Mouse (Mus musculus) limb, embryonic 14.5 days (tissue): ENCODE measurements at regions not wholly inside any gene's neighbourhood (a gene's known extent, or its start where the extent isn't known, plus 50 kb on each side); places are given as distances from the start of the nearest gene placed in this dataset.

Experiments
- ATAC-seq: fragments of 200-750 bp; cut with Nextera tagmentation; 2 replicates; pipeline ENCODE4 v1.8.0; 2017; ENCODE audit warnings: low read depth, moderate number of reproducible peaks, moderate TSS enrichment; ENCODE audit not compliant: low FRiP score
- DNase-seq: peaks from one replicate; pipeline ENCODE4 v3.0.0-alpha.2; 2015; ENCODE audit warnings: low spot score
- H3K27ac ChIP-seq: fragments of 300-500 bp; sonication (generic); replicated peaks from 2 replicates; pipeline ENCODE4 v1.5.1; 2014; ENCODE audit warnings: low read depth, mild to moderate bottlenecking, low read length, moderate library complexity, mixed read lengths
- H3K27me3 ChIP-seq: fragments of 300-500 bp; sonication (generic); 2 replicates; pipeline ENCODE4 v1.6.1; 2014; ENCODE audit warnings: low read length, mixed read lengths; ENCODE audit not compliant: control insufficient read depth, insufficient read depth
- H3K36me3 ChIP-seq: fragments of 300-500 bp; sonication (generic); 2 replicates; pipeline ENCODE4 v1.6.1; 2014; ENCODE audit warnings: mild to moderate bottlenecking, low read length, moderate library complexity, mixed read lengths; ENCODE audit not compliant: control insufficient read depth, insufficient read depth
- H3K4me1 ChIP-seq: fragments of 300-500 bp; sonication (generic); 2 replicates; pipeline ENCODE4 v1.6.1; 2014; ENCODE audit warnings: antibody characterized with exemption, low read length, mixed read lengths; ENCODE audit not compliant: control insufficient read depth, insufficient read depth
- H3K4me2 ChIP-seq: fragments of 300-500 bp; sonication (generic); replicated peaks from 2 replicates; pipeline ENCODE4 v1.6.1; 2014; ENCODE audit warnings: low read depth, mild to moderate bottlenecking, low read length, moderate library complexity; ENCODE audit not compliant: severe bottlenecking
- H3K4me3 ChIP-seq: fragments of 300-500 bp; sonication (generic); replicated peaks from 2 replicates; pipeline ENCODE4 v1.5.1; 2014; ENCODE audit warnings: low read length
- H3K9ac ChIP-seq: fragments of 300-500 bp; sonication (generic); 2 replicates; pipeline ENCODE4 v1.6.1; 2014; ENCODE audit warnings: mild to moderate bottlenecking, low read depth, low read length, moderate library complexity; ENCODE audit not compliant: severe bottlenecking
- H3K9me3 ChIP-seq: fragments of 300-500 bp; sonication (generic); 2 replicates; pipeline ENCODE4 v1.6.1; 2016; ENCODE audit warnings: low read length; ENCODE audit not compliant: control insufficient read depth
- POLR2A ChIP-seq: fragments of 200-500 bp; IDR thresholded peaks from 2 replicates; pipeline ENCODE4 v1.8.0; 2012; ENCODE audit warnings: inconsistent platforms, mild to moderate bottlenecking, moderate library complexity, borderline replicate concordance; ENCODE audit not compliant: insufficient read depth, insufficient read length; ENCODE audit errors: extremely low read depth
- WGBS: fragments of 180-500 bp; shearing (Covaris S2); extraction: QIAGEN DNeasy Blood & Tissue Kit; methylation state at CpG from one replicate; pipeline ENCODE4 v1.1.7; 2014; 5-methylcytosine and 5-hydroxymethylcytosine counted together

DNA sequence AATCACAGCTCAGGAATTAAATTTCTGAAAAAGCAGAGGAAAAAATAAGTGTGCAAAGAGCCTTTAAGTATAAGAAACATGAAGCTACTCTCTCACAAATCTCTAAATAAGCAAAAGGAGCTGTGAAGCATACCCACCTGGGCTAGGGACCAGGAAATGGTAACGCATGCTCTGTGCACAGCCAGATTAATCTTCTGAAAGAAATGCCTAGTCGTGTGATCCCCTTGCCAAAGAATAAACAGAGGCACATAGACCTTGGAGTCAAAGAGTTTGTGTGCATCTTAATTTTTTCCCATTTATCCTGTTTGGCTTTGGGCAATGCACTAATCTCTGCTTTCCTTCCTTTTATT is 338.2 kb upstream of the Sel1l start:
- no peak for TF ChIP-seq POLR2A
- Histone ChIP-seq H3K9me3 (no peaks in the 10 kb centered on the region), H3K4me1 (no peaks in the 10 kb centered on the region), H3K4me2 (no peak overlapping the region), H3K9ac (no peak overlapping the region), H3K4me3 (no peak overlapping the region), H3K27ac (no peak overlapping the region), H3K27me3 (no peaks in the 10 kb centered on the region), H3K36me3 (no peaks in the 10 kb centered on the region)
- WGBS, result 92% methylated on average over 2 of the region's 2 CpGs
- ATAC-seq (no peak), DNase-seq (no peak)

DNA sequence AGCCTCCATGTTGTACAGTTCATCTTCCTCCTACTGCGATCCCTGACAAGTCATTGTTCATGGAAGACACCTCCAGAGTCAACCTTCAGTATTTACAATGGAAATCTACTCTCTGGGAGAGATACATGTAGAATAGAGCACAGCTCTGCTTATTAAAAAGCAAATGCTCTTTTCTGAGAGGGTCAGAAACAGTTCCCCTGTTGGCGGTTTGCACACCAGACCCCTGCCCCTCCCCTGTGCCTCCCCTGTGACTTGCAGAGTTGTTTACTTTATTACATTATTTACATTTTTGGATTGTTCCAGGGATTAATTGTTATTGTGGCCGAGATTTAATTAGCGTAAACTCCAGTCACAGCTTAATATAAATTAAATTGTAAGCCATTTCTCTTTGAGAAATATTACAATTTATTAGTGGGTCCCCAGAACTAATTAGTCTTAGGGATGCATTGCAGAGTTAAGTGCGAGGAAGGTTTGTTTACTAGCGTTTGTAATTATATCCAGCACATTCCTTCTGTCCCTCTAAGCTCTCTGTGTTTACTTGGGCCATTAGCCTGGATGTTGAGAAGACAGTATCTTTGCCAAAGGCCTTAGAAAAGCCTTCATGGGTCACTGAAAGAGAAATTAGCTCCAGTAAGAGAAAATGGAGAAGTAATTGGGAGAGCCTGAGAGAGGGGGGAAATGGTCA is 337.6 kb upstream of the Sel1l start:
- ATAC-seq, result no peak
- no peak overlapping the region for H3K27ac ChIP-seq
- H3K27me3 ChIP-seq, result no peaks in the 10 kb centered on the region
- no peak overlapping the region for H3K4me2 ChIP-seq
- H3K36me3 ChIP-seq, result no peaks in the 10 kb centered on the region
- no peaks in the 10 kb centered on the region for H3K9me3 ChIP-seq
- no peak overlapping the region for H3K9ac ChIP-seq
- no peak overlapping the region for H3K4me3 ChIP-seq
- WGBS, result 51% methylated on average over 6 of the region's 6 CpGs
- no peaks in the 10 kb centered on the region for H3K4me1 ChIP-seq
- no peak for DNase-seq
- TF ChIP-seq POLR2A, result no peak

- no peak for TF ChIP-seq POLR2A
- no peak overlapping the region for H3K27ac ChIP-seq
- H3K9ac ChIP-seq, result no peak overlapping the region
- ATAC-seq (peak; percentile 60), DNase-seq (peak; percentile 55)
- peaks cover 5% of the 10 kb centered on the region; the same call in 1 of the 2 replicates for H3K4me1 ChIP-seq
- 26% methylated on average over 5 of the region's 5 CpGs for WGBS
- H3K4me3 ChIP-seq, result no peak overlapping the region
- no peak overlapping the region for H3K4me2 ChIP-seq
- no peaks in the 10 kb centered on the region for H3K27me3 ChIP-seq
- no peaks in the 10 kb centered on the region for H3K36me3 ChIP-seq
- no peaks in the 10 kb centered on the region for H3K9me3 ChIP-seq
Observed at GRCm38 (mm10) chr12:92179292-92179691, 330.3 kb upstream of the Sel1l start.

DNA sequence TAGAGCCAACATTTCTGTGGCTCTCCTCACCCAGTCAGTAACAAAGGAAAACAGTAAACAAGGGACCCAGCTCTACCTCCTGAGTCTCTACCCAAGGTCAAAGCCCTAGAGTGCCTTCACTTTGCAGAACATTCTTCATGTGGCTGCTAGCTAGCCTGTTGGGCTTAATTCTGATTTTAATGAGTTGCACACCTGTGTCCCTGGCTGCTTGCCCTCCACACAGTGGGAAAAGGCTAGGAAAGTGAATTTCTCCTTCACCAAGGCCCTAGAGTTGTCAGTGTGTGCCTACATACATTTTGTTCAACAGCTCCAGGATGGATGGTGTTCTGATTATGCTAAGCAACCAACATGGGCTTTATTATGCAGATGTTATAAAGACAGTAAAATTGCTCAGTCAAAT is 307.8 kb upstream of the Sel1l start:
- Histone ChIP-seq H3K36me3 (no peaks in the 10 kb centered on the region), H3K4me2 (no peak overlapping the region), H3K27ac (no peak overlapping the region), H3K27me3 (no peaks in the 10 kb centered on the region), H3K9ac (no peak overlapping the region), H3K9me3 (no peaks in the 10 kb centered on the region), H3K4me1 (no peaks in the 10 kb centered on the region), H3K4me3 (no peak overlapping the region)
- no peak for TF ChIP-seq POLR2A
- no peak for DNase-seq
- peak; percentile 12; the same call in 1 of the 2 replicates for ATAC-seq

- Histone ChIP-seq H3K4me3 (no peak overlapping the region), H3K27ac (no peak overlapping the region), H3K9me3 (no peaks in the 10 kb centered on the region), H3K4me2 (no peak overlapping the region), H3K36me3 (no peaks in the 10 kb centered on the region), H3K4me1 (no peaks in the 10 kb centered on the region), H3K27me3 (no peaks in the 10 kb centered on the region), H3K9ac (no peak overlapping the region)
- DNase-seq (no peak), ATAC-seq (no peak)
- 76% methylated on average over 2 of the region's 2 CpGs for WGBS
- TF ChIP-seq POLR2A, result no peak
Observed at GRCm38 (mm10) chr12:92152922-92153235, 303.9 kb upstream of the Sel1l start.
